Mouse (Mus musculus): ENCODE data around the gene Csrnp3. TPM values are rescaled to one million over a fixed set of nuclear protein-coding genes. Genes with fewer than 3 reads are reported as not detected.
A peak's percentile ranks its signal among the peaks of the same experiment; 100 is the strongest.
"Not testable (repeated sequence)": the region's sequence is repeated elsewhere in the genome, so short reads cannot be mapped to it uniquely, and the experiment has no call there.

The Csrnp3 gene
- 0.85 and 0.98 TPM in 2 replicates for total RNA-seq (2021)
- long read RNA-seq, experiment 1, result 0 reads
- long read RNA-seq, experiment 2, result 0 reads

DNA sequence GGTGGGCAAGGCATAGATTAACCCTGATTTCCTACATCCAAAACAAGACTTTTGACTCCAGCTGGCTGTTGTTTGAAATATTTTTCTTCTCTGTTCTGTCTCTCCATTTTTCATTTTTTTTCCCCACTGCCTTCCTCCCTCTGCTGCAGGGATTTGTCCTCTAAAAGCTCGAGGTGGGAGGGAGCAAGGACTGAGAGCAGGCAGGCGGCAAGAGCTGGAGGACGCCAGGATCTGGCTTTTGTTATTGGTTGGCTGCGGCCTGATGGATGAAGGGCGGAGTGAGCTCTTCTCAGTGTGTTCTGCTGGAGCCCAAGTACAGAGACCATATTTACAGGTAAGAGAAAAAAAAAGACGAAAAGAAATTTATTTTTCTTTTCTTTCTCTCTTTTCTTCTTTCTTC is at the start of gene Csrnp3:
Gene Csrnp3 (plus strand): TSS at position 217 of the 400 bp plus-strand sequence.
- DNase-seq, result peak; percentile 66

DNA sequence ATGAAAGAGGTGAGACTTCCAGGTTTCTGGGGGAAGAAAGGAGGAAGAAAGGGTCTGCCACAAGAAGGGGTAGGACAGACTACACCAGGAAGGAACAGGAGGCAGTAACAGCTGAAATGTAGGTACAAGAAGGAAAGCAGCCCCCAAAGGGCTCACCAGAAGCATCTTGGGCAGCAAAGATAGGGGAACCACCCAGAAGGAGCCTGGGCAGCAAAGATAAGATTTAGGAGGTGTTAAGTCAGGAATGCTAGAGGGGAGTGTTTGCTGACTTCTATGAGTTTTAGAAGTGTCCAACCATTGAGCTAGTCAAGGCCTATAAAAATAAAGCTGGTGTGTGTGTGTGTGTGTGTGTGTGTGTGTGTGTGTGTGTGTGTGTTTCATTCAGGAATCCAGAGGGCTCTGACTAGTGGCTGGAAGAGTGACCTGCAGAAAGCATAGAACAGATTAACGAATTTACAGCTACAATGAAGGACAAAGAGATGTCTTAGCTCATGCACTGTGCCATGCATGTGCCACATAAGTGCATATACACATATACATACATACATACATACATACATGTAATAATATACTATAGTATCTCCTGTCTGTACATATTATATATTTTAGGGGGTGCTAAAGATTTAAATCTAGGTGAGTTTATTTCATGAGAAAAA is 44.4 kb upstream of the Csrnp3 start:
- no peak for DNase-seq

DNA sequence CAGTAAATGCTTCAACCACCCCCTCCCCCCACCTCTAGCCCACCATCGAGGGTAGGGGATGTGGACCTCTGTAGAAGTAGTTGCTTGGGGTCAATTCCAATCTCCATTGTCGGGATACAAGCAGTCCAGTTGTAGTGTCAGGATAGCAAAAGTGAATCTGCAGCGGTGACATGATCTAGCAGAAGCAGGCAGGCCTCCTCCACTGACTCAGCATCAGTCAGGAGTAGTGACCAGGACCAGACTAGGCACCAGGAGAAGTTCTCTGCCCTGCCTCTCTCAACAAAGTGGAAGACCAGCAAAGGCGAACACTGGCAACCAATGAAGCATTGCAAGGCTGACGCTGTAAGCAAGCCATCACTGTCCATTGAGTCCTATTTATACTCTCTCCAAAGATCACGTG is 39.0 kb upstream of the Csrnp3 start:
- DNase-seq, result no peak

DNA sequence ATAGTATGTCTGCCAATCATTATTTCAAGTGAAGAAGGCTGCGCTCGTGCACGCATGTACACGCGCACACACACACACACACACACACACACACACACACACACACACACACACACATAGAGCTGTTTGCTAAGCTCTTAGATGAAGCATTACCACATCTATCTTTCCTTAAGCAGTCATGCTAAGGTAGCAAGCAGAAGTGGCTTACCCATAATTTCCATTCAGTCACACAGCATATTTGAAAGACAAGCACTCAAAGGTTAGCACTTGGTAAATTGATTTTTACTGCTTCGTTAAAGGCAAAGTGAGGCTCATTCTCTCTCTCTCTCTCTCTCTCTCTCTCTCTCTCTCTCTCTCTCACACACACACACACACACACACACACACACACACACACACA is 34.4 kb upstream of the Csrnp3 start:
- not testable (repeated sequence) for DNase-seq

DNA sequence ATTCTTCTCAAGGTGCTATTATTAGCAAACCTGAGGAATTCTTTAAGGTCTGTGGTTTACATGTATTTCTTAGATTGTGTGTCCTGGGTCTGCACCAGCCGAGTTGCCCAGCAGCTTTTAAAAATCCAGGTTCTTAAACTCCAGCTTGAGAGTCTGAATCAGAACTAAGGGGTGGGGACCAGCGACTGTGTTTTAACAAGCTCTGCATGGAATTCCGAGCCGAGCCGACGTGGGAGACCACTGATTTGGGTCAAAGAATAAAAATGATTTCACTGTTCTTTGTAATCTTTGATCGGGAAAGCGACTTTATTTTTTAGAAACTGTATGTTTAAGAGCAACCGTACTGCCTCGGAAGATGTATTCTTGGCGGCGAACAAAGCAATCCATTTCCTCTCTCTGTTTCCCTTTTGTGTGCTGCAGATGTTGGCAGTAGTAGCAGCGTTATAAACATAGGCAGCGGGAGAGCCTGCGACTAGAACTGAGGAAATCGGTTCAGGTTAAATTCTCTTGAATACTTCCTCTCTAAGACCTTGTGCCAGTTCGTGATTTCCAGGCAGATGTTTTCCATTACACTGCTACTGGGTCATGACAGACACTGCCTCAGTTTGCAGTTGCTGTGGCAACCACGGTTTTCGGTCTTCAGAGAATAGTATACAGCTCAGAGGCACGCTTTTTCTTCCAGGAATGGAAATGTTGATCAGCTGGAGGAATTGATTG is 27.3 kb upstream of the Csrnp3 start:
- peak; percentile 5 for DNase-seq

DNA sequence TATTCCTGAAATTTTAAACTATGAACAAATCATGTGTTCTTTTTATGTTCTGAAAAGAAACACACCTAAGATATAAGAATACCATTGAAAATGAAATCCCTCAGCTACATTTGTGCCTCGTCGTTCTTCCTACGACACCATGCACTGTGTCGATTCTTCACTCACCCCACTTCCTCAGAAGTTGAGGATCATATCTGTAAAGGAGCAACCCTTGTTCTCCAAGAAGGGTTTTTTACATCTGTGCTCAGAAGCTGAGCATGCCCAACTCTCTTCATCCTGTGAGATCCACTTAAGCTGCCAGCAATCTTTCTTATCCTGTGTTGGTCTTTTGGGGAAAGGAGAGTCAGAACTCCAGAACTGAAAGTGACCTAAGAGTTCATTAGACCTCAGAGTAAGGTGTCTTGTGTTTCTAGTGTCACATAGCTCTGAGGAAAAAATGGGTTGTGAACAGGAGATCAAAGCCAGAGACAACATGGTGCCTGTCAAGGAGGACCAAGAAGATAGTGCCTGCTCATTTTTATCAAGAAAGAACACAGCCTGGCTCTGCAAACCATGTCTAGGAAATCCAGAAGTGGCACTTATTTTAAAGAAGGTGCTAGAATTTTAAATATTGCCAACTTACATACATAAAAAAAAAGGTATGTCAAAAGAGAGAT is 25.3 kb upstream of the Csrnp3 start:
- no peak for DNase-seq

DNA sequence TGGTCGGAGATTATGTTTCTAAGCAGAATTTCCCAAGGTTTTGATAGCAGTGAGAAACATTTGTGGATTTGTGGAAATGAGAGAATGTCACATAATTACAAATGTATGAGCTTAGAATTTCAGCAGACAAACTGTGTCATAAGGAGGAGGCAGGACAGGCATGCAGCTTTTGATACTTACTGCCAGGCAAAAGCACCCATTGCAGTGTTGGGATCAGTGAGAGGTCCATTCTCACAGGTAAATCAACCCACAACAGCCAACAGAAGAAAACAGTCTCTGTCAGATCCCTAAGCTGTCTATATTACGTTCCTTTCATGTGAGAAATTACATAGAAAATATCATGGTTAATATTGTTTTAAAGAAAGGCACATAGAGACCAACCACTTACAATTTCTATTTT is 19.3 kb upstream of the Csrnp3 start:
- no peak for DNase-seq

DNA sequence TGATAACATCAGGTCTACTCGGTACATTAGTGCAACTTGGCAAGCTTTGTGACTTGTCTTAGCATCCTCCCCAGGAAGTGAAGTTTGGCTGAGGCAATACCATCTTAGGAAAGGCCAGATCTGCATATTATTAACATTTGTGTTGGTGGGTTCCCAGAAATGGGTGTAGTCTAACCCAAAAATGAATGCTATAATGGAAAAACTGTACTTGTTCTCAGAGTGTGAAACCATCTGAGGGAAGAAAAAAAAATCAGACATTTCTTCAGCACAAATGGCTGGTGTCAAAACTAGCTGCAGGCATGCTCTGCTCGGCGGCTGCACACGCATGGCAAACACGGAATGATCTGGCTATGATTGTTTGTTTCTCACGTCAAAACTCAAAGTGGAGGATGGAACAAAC is 18.8 kb upstream of the Csrnp3 start:
- DNase-seq, result no peak

DNA sequence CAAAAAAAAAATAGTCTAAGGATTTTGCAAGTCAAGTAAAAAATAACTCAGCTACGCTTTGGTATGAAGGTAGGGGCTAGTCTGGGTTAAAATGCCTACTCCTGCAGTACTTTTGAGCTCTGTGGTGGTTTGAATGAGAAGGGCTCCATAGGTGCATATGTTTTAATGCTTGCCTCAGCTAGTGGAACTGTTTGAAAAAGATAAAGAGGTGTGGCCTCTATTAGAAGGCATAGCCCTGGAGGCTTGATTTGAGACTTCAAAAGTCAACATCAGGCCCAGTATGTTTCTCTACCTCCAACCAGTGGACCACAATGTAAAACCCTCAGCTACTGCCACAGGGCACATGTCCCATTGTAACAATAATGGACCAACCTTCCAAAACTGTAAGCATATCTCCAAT is 16.9 kb upstream of the Csrnp3 start:
- no peak for DNase-seq

DNA sequence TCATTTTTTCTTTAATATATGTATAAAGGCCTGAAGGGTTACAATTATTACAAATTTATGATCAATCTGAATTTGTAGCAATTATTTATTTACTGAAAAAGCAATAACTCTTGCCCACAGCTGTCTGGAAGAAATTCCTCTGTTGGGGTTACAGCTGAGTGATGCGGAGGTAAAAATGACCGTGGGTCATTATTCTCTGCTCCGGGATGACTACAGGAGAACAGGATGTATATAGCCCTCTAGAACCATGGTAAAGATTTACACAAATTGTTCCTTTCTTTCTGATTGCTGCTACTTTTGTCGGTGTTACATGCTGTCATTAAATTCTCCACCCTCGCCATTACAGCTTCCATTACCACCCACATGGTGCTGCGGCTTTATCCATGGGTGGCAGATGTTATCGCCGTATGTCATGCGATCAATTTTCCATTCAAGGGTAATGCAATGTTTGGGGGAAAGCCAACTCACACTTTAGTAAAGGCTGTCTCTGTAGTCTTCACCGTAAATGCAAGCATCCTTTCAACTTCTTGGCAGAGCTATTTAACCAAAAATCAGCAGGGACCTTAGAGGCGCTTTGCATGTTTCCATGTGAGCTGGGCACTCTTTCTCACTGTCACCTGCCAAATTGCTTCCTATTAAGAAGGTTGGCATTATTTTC is 12.7 kb upstream of the Csrnp3 start:
- no peak for DNase-seq

DNA sequence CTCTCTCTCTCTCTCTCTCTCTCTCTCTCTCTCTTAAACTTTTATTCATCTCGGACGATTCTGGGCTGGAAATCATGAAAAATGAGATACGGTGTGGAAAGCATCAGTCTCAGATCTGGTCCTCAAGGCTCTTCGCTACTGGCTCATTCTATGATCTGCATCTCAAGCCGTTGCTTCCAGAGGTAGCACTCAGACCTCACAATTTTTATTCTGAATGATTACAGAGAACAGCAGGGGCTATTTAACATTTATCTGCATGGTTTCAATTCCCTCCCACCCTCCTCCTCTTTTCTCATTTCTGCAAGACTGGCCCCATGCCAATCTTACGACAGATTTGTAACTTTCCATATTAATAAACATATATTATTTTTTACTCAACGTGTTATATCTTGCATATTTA is 12.1 kb upstream of the Csrnp3 start:
- DNase-seq, result no peak

DNA sequence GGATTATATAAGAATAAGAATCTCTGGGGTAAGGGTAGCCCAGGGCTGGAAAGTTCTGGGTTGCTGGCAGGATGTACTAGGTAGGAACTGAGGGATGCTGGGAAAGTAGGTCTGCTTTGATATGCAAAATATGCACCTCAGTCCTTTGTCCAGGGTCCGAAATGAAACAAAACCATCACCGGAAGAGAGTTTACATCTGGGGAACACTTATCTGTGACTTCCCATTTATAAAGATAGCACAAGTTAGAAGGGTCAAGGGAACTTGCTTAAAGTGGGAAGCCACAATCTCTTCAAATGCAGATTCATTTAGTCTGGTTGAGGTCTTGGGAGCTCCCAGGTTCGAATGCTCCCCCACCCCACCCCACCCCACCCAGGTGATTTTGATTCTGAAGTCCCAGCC is 4.0 kb upstream of the Csrnp3 start:
- DNase-seq, result no peak

DNA sequence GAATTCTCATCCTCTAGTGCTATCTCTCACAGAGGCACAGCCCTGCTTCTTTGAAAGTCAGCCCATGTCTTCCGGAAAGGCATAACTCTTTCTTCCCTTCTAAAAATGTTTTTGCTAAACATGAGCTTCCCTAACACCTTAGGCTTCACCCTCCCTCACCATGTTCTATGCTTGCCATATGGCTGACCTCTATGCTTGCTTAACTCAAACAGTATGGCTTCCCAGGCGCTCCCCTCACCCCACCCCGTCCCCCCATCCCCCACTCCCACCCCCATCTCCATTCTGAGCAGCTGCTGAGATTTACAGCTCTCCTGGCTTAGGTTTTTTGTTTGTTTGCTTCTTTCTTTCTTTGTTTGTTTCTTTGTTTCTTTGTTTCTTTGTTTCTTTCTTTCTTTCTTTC is 3.2 kb upstream of the Csrnp3 start:
- no peak for DNase-seq

DNA sequence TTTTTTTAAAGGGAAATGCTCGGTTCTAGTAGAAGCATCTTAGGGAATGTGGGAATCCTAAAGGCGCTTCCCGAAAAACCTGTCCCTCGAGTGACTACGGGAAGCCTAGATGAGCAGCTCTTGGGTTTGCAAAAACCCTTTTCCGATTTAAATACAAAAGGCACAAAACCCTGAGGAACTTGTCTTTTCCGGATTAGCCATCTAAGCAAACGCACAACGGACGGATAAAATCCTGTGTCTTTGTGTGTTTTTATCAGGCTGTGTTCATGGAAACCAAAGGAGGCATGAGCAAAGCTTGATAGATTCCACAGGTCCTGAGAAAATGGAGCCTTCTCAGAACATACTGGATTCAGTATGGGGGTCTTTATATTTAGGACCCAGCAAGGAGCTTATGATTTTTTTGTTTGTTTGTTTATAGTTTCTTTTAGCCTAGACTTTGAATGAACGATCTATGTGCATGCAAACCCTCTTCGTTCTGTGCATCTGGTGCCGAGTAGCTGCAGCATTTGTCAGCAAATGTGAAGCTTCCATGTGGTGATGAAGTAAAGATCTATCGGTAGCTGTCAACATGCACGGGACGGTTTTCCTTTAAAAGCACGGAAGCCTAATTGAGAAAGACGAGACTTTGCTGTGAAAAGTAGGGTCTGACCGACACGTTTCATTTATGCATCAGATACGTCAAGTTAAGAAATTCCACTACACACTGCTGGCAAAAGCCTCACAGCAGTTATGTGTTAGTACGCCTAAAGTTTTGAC is 611 bp downstream of the Csrnp3 start:
- DNase-seq, result no peak

DNA sequence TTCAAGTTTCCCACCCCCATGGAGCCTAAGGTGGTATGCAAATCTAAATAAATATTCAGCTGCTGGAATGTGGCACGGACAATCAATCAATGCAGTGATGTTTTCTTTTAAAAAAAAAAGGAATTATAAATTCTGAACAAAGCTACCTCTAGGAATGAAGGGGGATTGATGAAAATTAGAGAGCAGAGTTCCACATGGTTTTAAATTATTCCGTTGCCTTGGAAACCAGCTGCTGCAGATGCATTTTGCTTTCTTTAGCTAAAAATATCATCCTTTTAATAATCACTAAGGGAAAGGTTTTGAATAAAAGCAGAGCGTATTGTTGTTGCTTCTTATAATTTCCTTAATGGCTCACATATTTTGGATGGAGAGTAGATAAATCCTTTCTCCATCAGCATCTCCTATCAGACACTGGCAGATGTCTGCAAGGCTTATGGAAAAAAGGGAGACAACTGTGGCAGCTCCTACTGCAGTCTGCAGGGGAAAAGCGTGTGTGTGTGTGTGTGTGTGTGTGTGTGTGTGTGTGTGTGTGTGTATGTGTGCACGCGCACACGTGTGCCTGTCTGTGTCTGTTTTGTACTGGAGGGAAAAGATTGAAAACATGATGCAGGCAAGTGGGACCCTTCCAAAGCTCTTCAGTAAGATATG is 2.0 kb downstream of the Csrnp3 start:
- DNase-seq, result no peak

DNA sequence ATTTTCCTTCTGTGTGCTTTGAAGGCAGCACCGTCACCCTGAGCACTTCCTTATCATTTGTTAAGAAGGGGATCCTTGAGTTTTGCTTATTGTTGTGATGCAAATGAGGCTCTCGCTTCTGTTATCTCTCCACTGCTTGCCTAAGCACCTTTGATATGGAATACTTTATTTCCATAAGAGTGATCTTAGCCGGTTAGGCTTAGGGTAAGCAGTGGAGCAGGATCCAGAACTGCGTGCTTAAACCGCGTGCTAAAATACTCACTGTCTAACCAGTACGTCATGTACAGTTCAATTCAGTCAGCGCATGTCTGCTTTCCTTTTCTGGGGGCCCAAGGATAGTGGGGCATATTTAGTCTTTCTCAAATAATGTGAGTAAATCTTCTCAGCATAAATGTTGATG is 3.1 kb downstream of the Csrnp3 start:
- no peak for DNase-seq

DNA sequence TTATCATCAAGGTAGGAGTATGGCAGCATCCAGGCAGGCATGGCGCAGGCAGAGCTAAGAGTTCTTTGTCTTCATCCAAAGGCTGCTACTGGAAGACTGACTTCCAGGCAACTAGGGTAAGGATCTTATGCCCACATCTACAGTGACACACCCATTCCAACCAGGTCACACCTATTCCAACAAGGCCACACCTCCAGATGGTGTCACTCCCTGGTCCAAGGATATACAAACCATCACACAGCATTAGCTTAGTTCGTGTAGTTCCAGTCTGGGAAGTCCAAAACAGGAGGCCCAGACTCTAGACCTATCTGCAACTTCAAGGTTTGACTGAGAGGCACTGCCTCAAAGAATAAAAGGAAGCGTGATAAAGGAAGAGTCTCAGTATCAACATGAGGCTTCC is 4.7 kb downstream of the Csrnp3 start:
- DNase-seq, result not testable (repeated sequence)

DNA sequence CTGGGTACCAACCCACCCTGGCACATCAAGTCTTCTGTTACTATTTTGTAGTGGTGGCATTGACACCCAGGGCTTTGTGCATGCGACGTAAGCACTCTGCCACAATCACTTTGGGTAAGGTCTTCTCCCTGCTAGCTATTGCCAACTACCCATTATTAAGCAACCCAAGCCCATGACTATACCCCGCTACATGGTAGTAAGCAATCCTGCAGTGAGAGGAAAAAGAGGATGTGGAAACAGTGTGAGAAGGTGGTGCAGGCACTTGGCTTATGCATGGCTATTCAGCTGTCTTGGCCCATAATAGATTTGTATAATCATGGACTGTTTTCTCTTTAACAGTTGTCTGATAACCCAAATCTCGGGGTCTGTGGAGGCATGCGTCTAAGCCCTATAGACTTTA is 11.2 kb downstream of the Csrnp3 start:
- no peak for DNase-seq

DNA sequence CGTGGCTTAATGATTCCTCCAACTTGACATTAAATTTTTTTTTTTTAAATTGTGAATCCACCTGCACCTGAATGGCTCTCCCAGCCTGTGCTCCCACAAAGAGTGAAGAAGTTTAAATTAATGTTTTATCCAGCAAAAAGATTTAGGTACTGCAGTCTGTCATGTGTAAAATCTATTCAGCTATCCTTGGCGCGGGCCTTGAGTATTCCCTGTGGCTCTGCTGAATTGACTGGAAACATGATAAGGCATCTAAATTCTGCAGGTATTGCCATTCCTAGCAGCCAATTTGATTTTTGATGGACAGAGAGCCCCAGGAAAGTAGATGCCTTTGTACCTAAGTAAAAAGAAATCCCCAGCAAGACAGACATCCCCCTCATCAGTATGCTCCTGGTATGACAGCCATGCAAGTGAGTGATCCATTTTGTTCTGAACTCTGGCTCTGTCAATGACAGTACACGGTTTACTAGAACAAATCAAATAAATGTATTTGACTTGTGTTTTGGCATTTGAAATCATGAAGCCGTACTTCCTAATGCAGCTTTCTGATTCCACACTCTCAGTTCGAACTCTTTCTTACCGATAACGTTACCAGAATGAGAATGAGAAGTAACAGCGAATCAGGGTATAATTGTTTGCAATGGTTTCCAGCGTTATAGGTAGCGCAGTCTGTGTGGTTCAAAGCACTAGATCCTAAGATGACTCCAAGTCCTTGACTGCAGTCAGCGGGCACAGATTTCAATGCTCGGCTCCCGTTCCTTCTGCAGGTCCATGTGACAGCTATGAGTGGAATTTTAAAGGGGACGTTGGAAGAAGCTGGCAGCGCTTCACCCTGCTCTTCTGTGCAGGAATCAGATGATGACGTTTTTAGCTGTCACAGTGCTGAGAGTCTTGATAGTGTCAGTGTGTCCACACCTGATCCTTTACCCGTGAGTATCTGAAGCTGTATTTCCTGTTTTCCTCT is 14.5 kb downstream of the Csrnp3 start:
- no peak for DNase-seq

DNA sequence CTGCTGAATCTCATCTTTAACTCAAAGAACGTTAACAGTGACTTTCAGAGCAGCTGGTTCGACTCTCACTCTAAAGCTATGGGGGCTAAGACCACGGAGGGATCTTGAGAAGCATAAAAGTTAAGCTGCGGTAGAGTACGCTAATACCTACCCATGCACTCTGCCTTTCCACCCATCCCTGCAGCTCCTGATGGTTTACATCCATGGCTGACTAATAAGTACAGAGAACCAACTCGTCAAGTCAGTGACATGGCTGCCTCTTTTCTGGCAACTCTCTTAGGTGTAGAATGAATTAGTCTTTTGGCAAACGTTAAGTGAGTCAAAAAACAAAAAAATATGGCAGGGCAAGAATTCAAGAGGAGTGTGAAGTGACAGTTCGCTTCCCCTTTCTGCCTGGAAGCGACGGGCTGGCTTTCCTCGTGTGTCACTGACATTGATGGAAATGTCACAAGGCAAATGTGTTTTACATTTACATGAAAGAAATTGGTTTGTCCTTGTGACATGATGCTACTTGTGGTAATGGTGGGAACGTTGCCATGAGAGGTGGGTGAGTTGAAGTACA is 19.3 kb downstream of the Csrnp3 start:
- no peak for DNase-seq

Measured in adrenal gland, postnatal 14 days (tissue).